Mouse (Mus musculus): Measurements from ENCODE around the gene Slc25a3.
A peak's percentile ranks its signal among the peaks of the same experiment; 100 is the strongest.

The Slc25a3 gene

DNA sequence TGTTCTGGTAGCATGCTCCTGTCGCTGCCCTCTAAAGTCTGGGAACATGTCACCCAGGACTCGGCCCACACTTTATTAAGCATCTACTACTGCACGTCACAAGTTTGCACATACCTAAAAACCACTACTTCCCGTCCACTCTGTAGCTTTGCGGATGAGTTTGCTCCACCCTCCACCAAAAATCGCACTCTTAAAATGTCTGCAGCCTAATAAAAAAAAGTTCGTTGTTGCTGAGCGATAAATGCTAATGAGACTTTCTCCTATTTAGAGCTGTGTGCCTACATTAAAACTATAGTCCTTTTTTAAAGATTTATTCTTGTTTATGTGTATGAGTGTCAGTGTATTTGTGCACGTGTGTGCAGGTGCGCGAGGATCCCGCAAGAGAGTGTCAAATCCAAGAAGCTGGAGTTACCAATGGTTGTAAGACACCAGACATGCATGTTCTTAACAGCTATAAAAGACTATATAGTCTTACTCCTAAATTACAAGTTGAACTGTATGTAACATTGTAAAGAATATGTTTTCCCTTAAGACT, 40.4 kb downstream of the Slc25a3 start:
- DNase-seq: no peak

DNA sequence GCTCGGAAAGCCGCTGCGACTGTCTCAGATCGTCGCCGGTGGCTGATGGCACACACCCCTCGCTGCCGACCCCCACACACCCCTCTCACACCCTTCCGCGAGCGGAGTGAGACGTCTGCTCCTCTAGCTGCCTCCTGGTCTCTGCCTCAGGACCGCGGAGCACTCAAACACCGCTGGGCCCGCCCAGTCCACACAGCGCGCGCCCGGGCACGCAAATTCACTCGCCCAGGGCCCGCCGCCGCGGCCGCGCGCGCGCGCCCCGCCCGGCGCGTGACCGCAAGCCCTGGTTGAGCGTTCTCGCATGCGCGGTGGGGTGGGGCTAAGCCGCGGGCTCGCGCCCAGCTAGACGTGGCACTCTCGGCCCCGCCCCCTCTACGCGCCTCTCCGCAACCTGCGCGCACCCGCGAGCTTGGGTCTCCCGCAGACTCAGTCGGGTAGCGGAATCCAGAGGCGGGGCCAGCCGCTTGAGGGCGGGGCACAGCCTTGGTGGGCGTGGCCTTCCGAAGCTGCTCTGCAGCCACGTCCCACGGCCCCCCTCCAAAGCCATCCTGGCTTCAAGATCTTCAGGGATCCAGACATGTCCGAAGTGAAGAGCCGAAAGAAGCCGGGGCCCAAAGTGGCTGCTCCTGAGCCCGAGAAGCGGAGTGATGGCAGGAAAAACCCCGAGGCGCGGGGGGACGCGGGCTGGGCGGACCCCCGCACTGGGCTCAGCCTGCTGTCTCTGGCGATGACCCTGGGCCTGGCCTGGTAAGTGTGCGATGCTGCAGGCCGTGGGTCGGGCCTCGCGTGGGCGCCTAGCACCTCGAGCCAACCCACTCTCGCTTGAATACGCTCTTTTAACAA, 41.1 kb downstream of the Slc25a3 start, which contains the start of the genes Apaf1 and Ikbip:
Gene Apaf1, minus strand, starts transcription at position 221 of the 843 bp plus-strand sequence.
Gene Ikbip, plus strand, starts transcription at position 391 of the 843 bp plus-strand sequence.
- peak; percentile 100 for DNase-seq

DNA sequence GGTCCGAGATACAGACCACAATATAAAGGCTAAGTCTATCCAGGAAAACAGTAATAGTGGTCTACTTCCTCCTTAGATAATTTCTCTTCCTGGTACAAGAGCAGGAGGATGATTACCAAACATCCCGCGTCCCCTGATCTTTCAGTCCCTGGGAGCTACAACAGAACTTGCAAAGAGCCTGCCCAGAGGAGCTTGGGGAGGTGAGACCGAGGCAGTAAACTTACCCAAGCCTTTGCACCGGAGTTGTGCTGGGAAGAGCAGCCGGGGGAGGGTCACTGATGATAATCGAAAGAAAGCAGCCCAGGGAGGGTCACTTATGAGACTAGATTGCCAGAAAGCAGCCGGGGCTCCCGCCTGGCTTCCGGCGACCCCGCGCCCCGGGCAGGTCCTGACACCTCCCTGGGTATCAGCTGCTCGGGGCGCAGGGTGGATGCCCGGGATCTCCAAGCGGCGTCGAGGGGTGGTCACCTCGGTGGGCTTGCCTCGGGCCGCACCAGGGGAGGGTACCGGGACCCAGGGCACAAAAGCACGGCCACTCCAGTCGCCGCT, 41.8 kb downstream of the Slc25a3 start:
- no peak for DNase-seq

DNA sequence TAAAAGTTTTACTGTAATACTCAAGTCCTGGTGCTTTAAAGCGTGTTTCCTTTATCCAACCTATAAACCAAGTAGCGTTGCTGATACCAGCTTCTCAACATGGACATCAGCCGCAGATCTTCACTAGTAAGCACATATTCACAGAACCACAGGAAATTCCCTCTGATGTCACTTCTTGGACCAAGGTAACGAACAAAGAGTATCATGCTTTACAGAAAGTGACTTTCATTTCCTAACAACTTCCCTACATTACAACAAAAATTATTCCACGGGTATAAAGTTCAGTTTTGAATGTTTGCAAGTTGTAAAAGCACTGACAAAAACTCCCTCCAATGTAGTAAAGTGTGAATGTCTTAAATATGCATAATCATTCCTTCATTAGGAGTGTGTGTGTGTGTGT, 43.3 kb downstream of the Slc25a3 start:
- DNase-seq: no peak

DNA sequence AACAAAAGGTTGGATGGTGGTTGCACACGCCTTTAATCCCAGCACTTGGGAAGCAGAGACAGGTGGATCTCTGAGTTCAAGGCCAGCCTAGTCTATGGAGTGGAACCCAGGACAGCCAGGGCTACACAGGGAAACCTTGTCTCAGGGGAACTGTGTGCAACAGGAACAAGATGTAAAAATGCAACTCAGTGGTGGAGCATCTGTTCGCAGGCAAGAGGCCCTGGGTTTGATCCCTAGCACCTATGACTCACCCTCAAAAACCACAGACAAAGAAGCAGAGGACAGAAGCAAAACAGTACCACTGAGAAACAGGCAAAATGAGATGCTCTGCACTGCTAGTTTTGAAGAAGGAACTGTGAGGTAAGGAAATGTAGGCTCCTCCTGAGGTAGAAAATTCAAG, 47.2 kb downstream of the Slc25a3 start:
- DNase-seq: no peak

DNA sequence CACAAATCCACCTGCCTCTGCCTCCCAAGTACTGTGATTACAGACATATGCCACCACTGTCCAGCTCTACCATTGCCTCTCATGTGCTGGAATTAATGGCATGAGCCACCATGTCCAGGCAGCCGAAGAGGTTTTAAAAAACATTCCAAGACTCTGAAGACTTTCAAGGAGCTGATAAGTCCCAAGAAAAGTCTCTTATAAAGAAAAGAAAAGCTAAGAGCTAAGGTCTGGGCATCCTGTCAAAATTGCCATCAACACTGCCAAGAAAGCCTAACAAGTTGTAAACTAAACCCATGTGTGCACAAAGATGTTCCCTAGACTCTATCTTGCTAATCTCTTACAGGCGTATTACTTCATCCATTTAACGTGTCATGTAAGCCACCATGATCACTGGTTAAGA, 50.5 kb downstream of the Slc25a3 start:
- no peak for DNase-seq

DNA sequence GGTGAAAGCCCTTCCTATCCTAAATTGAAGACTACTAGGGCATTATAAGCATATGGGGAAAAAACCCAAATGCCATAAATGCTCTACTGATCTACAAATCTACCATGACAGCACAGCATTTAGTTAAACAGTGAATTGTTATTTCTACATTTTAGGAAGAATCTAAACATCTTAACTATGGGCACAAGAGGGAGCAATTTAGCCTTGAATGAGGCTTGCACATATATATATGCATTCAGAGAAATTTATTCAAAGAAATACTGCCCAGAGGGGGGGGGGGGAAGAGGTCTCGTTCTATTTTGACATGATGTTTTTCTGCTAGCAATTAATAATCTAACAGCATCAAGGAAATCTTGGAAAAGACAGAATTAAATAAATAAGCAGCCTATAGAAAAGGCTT, 52.1 kb downstream of the Slc25a3 start:
- DNase-seq: no peak
